Mouse (Mus musculus) CH12.LX (cell line): ENCODE data around the gene Morn4. TPM values are rescaled to one million over a fixed set of nuclear protein-coding genes. Genes with fewer than 3 reads are reported as not detected.

Experiments
- DNase-seq: peaks from one replicate; pipeline ENCODE4 v3.0.0-alpha.2; 2013; ENCODE audit errors: extremely low read depth
- H3K27ac ChIP-seq: 2 replicates; pipeline ENCODE4 v1.5.1; 2012; ENCODE audit warnings: low read depth, mild to moderate bottlenecking, control low read depth, moderate library complexity; ENCODE audit not compliant: insufficient read depth
- H3K27me3 ChIP-seq: replicated peaks from 2 replicates; pipeline ENCODE3; 2012; ENCODE audit warnings: inconsistent platforms
- H3K36me3 ChIP-seq, 2 experiments: replicated peaks in 1 of 2; 2 replicates each; pipeline versions ENCODE3 to v1.6.1; 2012; ENCODE audit warnings: inconsistent platforms in 1 of 2, low read length in 1 of 2, mild to moderate bottlenecking in 1 of 2, mixed read lengths in 1 of 2, moderate library complexity in 1 of 2; ENCODE audit not compliant: control insufficient read depth in 1 of 2, insufficient read depth in 1 of 2
- H3K4me1 ChIP-seq, 2 experiments: 2 replicates each; pipeline ENCODE4 v1.6.1; 2012; ENCODE audit warnings: inconsistent platforms in 1 of 2, moderate library complexity in 1 of 2; ENCODE audit not compliant: insufficient read depth in 2 of 2, control insufficient read depth in 1 of 2
- H3K4me2 ChIP-seq: 2 replicates; pipeline ENCODE4 v1.6.1; 2012; ENCODE audit warnings: low read depth, mild to moderate bottlenecking, control low read depth; ENCODE audit not compliant: poor library complexity, insufficient read depth, severe bottlenecking
- H3K4me3 ChIP-seq, 3 experiments: fragments of 150-350 bp in 1 of 3; sonication (generic) in 1 of 3; replicated peaks in 1 of 3; 2 replicates each; pipeline versions ENCODE3 to v1.5.1; 2011 to 2012; ENCODE audit warnings: low read depth in 2 of 3, low read length in 2 of 3, mild to moderate bottlenecking in 2 of 3, moderate library complexity in 2 of 3, control low read depth in 1 of 3, improper control_type of control experiment in 1 of 3, inconsistent platforms in 1 of 3, mixed read lengths in 1 of 3; ENCODE audit not compliant: poor library complexity in 1 of 3
- H3K79me2 ChIP-seq: replicated peaks from 2 replicates; pipeline ENCODE4 v1.6.1; 2012; ENCODE audit warnings: mild to moderate bottlenecking, moderate library complexity; ENCODE audit not compliant: control insufficient read depth, poor library complexity, insufficient read depth, severe bottlenecking; ENCODE audit errors: extremely low read depth
- H3K9ac ChIP-seq: 2 replicates; pipeline ENCODE4 v1.6.1; 2012; ENCODE audit warnings: low read depth, mild to moderate bottlenecking, control low read depth, moderate library complexity; ENCODE audit not compliant: insufficient read depth
- H3K9me3 ChIP-seq: replicated peaks from 2 replicates; pipeline ENCODE3; 2012; ENCODE audit warnings: low read length, inconsistent platforms, mixed read lengths
- BHLHE40 ChIP-seq: IDR thresholded peaks from 2 replicates; pipeline ENCODE4 v1.6.1; 2011; ENCODE audit warnings: mild to moderate bottlenecking, low read depth, low read length, improper control_type of control experiment
- CHD2 ChIP-seq: IDR thresholded peaks from 2 replicates; pipeline ENCODE4 v1.6.1; 2011; ENCODE audit warnings: low read length, improper control_type of control experiment
- CTCF ChIP-seq, 2 experiments: IDR thresholded peaks in 1 of 2; conservative IDR thresholded peaks in 1 of 2; 2 replicates each; pipeline ENCODE4 v1.5.1; 2011 to 2012; ENCODE audit warnings: low read depth in 2 of 2, low read length in 2 of 2, improper control_type of control experiment in 1 of 2, inconsistent platforms in 1 of 2, mild to moderate bottlenecking in 1 of 2, moderate library complexity in 1 of 2
- ELF1 ChIP-seq: IDR thresholded peaks from 2 replicates; pipeline ENCODE4 v1.6.1; 2014; ENCODE audit warnings: low read depth, mild to moderate bottlenecking, inconsistent platforms, low read length, improper control_type of control experiment
- EP300 ChIP-seq: IDR thresholded peaks from 2 replicates; pipeline ENCODE4 v1.6.1; 2011; ENCODE audit warnings: low read length, improper control_type of control experiment
- ETS1 ChIP-seq: conservative IDR thresholded peaks from 2 replicates; pipeline ENCODE4 v1.6.1; 2012; ENCODE audit warnings: low read depth, mild to moderate bottlenecking, inconsistent platforms, low read length, improper control_type of control experiment, moderate library complexity
- GABPA ChIP-seq: IDR thresholded peaks from 2 replicates; pipeline ENCODE4 v1.6.1; 2012; ENCODE audit warnings: low read depth, low read length, improper control_type of control experiment, inconsistent platforms; ENCODE audit not compliant: insufficient replicate concordance
- IRF4 ChIP-seq: IDR thresholded peaks from 2 replicates; pipeline ENCODE4 v1.6.1; 2014; ENCODE audit warnings: low read depth, mild to moderate bottlenecking, inconsistent platforms, low read length, improper control_type of control experiment
- JUN ChIP-seq: IDR thresholded peaks from 2 replicates; pipeline ENCODE4 v1.6.1; 2011; ENCODE audit warnings: low read depth, mild to moderate bottlenecking, low read length, improper control_type of control experiment, moderate library complexity; ENCODE audit not compliant: insufficient read depth
- KAT2A ChIP-seq: IDR thresholded peaks from 2 replicates; pipeline ENCODE4 v1.6.1; 2012; ENCODE audit warnings: low read length, improper control_type of control experiment, inconsistent platforms; ENCODE audit not compliant: insufficient replicate concordance
- MAX ChIP-seq: IDR thresholded peaks from 2 replicates; pipeline ENCODE4 v1.6.1; 2011; ENCODE audit warnings: low read length, improper control_type of control experiment
- MEF2A ChIP-seq: IDR thresholded peaks from 2 replicates; pipeline ENCODE4 v1.6.1; 2014; ENCODE audit warnings: low read depth, mild to moderate bottlenecking, inconsistent platforms, low read length, improper control_type of control experiment, borderline replicate concordance
- MXI1 ChIP-seq: IDR thresholded peaks from 2 replicates; pipeline ENCODE4 v1.6.1; 2011; ENCODE audit warnings: mild to moderate bottlenecking, low read depth, low read length, improper control_type of control experiment
- MYC ChIP-seq: IDR thresholded peaks from 2 replicates; pipeline ENCODE4 v1.6.1; 2011; ENCODE audit warnings: low read depth, mild to moderate bottlenecking, improper control_type of control experiment, low read length
- PAX5 ChIP-seq: IDR thresholded peaks from 2 replicates; pipeline ENCODE4 v1.6.1; 2012; ENCODE audit warnings: low read length, inconsistent platforms, mixed read lengths
- POLR2A ChIP-seq: IDR thresholded peaks from 2 replicates; pipeline ENCODE4 v1.6.1; 2011; ENCODE audit warnings: low read depth, mild to moderate bottlenecking, improper control_type of control experiment, low read length
- RAD21 ChIP-seq: IDR thresholded peaks from 2 replicates; pipeline ENCODE4 v1.6.1; 2011; ENCODE audit warnings: low read depth, mild to moderate bottlenecking, low read length, improper control_type of control experiment, moderate library complexity
- RCOR1 ChIP-seq: conservative IDR thresholded peaks from 2 replicates; pipeline ENCODE4 v1.6.1; 2012; ENCODE audit warnings: low read depth, mild to moderate bottlenecking, inconsistent platforms, low read length, improper control_type of control experiment
- SIN3A ChIP-seq: IDR thresholded peaks from 2 replicates; pipeline ENCODE4 v1.6.1; 2012; ENCODE audit warnings: low read length, improper control_type of control experiment, inconsistent platforms
- SMC3 ChIP-seq: IDR thresholded peaks from 2 replicates; pipeline ENCODE4 v1.6.1; 2011; ENCODE audit warnings: low read depth, low read length, improper control_type of control experiment
- TBP ChIP-seq: conservative IDR thresholded peaks from 2 replicates; pipeline ENCODE4 v1.6.1; 2011; ENCODE audit warnings: low read depth, low read length, improper control_type of control experiment
- TCF12 ChIP-seq: IDR thresholded peaks from 2 replicates; pipeline ENCODE4 v1.6.1; 2014; ENCODE audit warnings: low read depth, mild to moderate bottlenecking, inconsistent platforms, low read length, improper control_type of control experiment
- UBTF ChIP-seq: IDR thresholded peaks from 2 replicates; pipeline ENCODE4 v1.6.1; 2012; ENCODE audit warnings: low read depth, mild to moderate bottlenecking, inconsistent platforms, low read length, improper control_type of control experiment, moderate library complexity
- USF2 ChIP-seq: conservative IDR thresholded peaks from 2 replicates; pipeline ENCODE4 v1.6.1; 2011; ENCODE audit warnings: low read depth, low read length, improper control_type of control experiment
- ZC3H11A ChIP-seq: IDR thresholded peaks from 2 replicates; pipeline ENCODE4 v1.6.1; 2012; ENCODE audit warnings: low read depth, mild to moderate bottlenecking, inconsistent platforms, low read length, improper control_type of control experiment
- ZMIZ1 ChIP-seq: IDR thresholded peaks from 2 replicates; pipeline ENCODE4 v1.6.1; 2012; ENCODE audit warnings: low read depth, mild to moderate bottlenecking, inconsistent platforms, low read length, improper control_type of control experiment
- ZNF384 ChIP-seq: IDR thresholded peaks from 2 replicates; pipeline ENCODE4 v1.6.1; 2012; ENCODE audit warnings: low read depth, low read length, improper control_type of control experiment, inconsistent platforms
- dilution Hi-C: fragments of 300-500 bp; cut with MboI; formaldehyde crosslinking; loops from 2 replicates; pipeline ENCODE4 v1.14.3; 2020; ENCODE audit warnings: low sequenced_read_pairs; ENCODE audit not compliant: extremely low pct_unique_long_range_greater_than_20kb, extremely low pct_ligation_motif_present
- in situ Hi-C: fragments of 300-500 bp; cut with MboI; formaldehyde crosslinking; loops from 3 replicates; pipeline ENCODE4 v1.14.3; 2019; ENCODE audit warnings: low sequenced_read_pairs, low pct_ligation_motif_present, low pct_unique_long_range_greater_than_20kb, mixed read lengths
- polyA plus RNA-seq: library from polyadenylated mRNA; unstranded; fragments of >175 nt; gene quantifications from 2 replicates; pipeline ENCODE4 v1.2.1, GENCODE M21; 2012; ENCODE audit warnings: low read depth; ENCODE audit not compliant: insufficient read length
- total RNA-seq, 2 experiments: library from RNA; depleted of rRNA; stranded (reverse); fragments of 300-350 nt in 1 of 2; fragments of >200 nt in 1 of 2; gene quantifications; 2 replicates each; pipeline ENCODE4 v1.2.3; 2012 to 2014

The Morn4 gene
- total and polyA plus RNA-seq, 3 experiments = 0.04 to 0.24 TPM; not detected in 1

GRCm38 (mm10) chr19:42079950-42080349 lies 6.2 kb downstream of the Morn4 start:
- DNase-seq = no peak
- in situ Hi-C loops = loop anchor here (5.0 kb wide), 1 partner anchor 33 kb away; the partner anchor contains the start of gene Hoga1

GRCm38 (mm10) chr19:42079006-42079405 lies 7.2 kb downstream of the Morn4 start:
- Histone ChIP-seq H3K4me3 (no peak overlapping the region), H3K9ac (no peak overlapping the region), H3K36me3 (no peaks in the 10 kb centered on the region), H3K27me3 (no peaks in the 10 kb centered on the region), H3K79me2 (no peaks in the 10 kb centered on the region), H3K27ac (no peak overlapping the region), H3K9me3 (no peaks in the 10 kb centered on the region), H3K4me2 (no peak overlapping the region), H3K4me1 (no peaks in the 10 kb centered on the region)
- no peak for DNase-seq
- dilution Hi-C loops (no loop called here), in situ Hi-C loops (no loop called here)
- TF ChIP-seq MYC (no peak), GABPA (no peak), SIN3A (no peak), ZNF384 (no peak), TCF12 (no peak), BHLHE40 (no peak), SMC3 (no peak), POLR2A (no peak), ZC3H11A (no peak), MAX (no peak), ETS1 (no peak), RAD21 (no peak)

More at GRCm38 (mm10) chr19:42079950-42080349, 6.2 kb downstream of the Morn4 start:
- Histone ChIP-seq H3K27ac (no peak overlapping the region), H3K9ac (0 out of 2 replicates have a peak overlapping the region, but pooled peaks have one; percentile 9), H3K36me3 (no peaks in the 10 kb centered on the region), H3K9me3 (no peaks in the 10 kb centered on the region), H3K4me2 (peak overlapping the region; percentile 41; the same call in 1 of the 2 replicates), H3K4me3 (no peak overlapping the region), H3K79me2 (no peaks in the 10 kb centered on the region), H3K27me3 (no peaks in the 10 kb centered on the region), H3K4me1 (no peaks in the 10 kb centered on the region)
- dilution Hi-C loops = no loop called here
- TF ChIP-seq MEF2A (no peak), ELF1 (no peak), TBP (no peak), RCOR1 (no peak), CTCF (conservative IDR thresholded peaks at IDR 0.05 in 1 of 2, IDR thresholded peaks at IDR 0.05 in 1 of 2; ENCODE audit: low read depth in 2 of 2, low read length in 2 of 2) (no peak), EP300 (0 out of 2 replicates have a peak, but pooled peaks have one; percentile 28), UBTF (no peak), JUN (no peak), CHD2 (no peak), MXI1 (no peak), IRF4 (peak; percentile 54; the same call in 1 of the 2 replicates), ZMIZ1 (no peak), KAT2A (no peak), SIN3A (no peak), ETS1 (0 out of 2 replicates have a peak, but pooled peaks have one; percentile 17), USF2 (no peak), ZNF384 (no peak), BHLHE40 (peak; percentile 35; the same call in 1 of the 2 replicates), PAX5 (no peak)
